ENCODE assay signal across 8 mouse cellular contexts in genomic region chr4:108578840-108579742, GRCm38 (mm10). TPM values are rescaled to one million over a fixed set of nuclear protein-coding genes. Genes with fewer than 3 reads are reported as not detected.
A peak's percentile ranks its signal among the peaks of the same experiment; 100 is the strongest.
DNase-seq lines count a peak whose midpoint lies in the region; ATAC-seq and TF ChIP-seq lines count a peak whose summit lies in the region.

Gene Prpf38a, minus strand, starts transcription at chr4:108579336.
Gene Orc1, plus strand, starts transcription at chr4:108579423.

- H3K9me3 ChIP-seq in G1E (replicated peaks), result no peaks in the 10 kb centered on the region
- no peaks in the 10 kb centered on the region for H3K9me3 ChIP-seq in forebrain, embryonic 16.5 days (ENCODE audit: control insufficient read depth, low read length)
- H3K9me3 ChIP-seq in lung, embryonic 14.5 days (ENCODE audit: low read depth, low read length), result no peaks in the 10 kb centered on the region

- H3K4me3 ChIP-seq in G1E (ENCODE audit: low read depth, low read length), result peak within 1 kb of the TSS; percentile 96
- peak within 1 kb of the TSS; percentile 72 for H3K4me3 ChIP-seq in forebrain, embryonic 16.5 days (replicated peaks; ENCODE audit: low read length)
- H3K4me3 ChIP-seq in layer of hippocampus, adult 2 months, result peak within 1 kb of the TSS; percentile 100
- H3K4me3 ChIP-seq in lung, embryonic 14.5 days (ENCODE audit: low read depth, low read length), result peak within 1 kb of the TSS; percentile 82
- peak within 1 kb of the TSS; percentile 85 for H3K4me3 ChIP-seq in olfactory bulb, adult 2 months (ENCODE audit: insufficient read depth, low read depth, low read length)
- H3K4me3 ChIP-seq in thymus, adult 2 months (ENCODE audit: control insufficient read depth, insufficient read depth, low read length), result peak within 1 kb of the TSS; percentile 58

- peak within 1 kb of the TSS; percentile 62 for H3K9ac ChIP-seq in forebrain, embryonic 16.5 days (replicated peaks; ENCODE audit: low read depth, low read length)
- H3K9ac ChIP-seq in lung, embryonic 14.5 days, result peak within 1 kb of the TSS; percentile 74

- intact Hi-C loops in heart, postnatal 36 days (cut with DNase I), result loop anchor here (2.0 to 5.0 kb wide), 2 partner anchors 42 to 242 kb away; no protein-coding TSS in a partner anchor

- DNase-seq in G1E (ENCODE audit: low spot score), result peak; percentile 87
- DNase-seq in cerebellum, adult 18-20 months, result peak; percentile 97 to 98
- peak; percentile 96 to 98 for DNase-seq in heart, postnatal 36 days
- peak; percentile 98 for DNase-seq in layer of hippocampus, adult 2 months (ENCODE audit: low spot score in 2 of 2)
- peak; percentile 100 for DNase-seq in lung, embryonic 14.5 days
- DNase-seq in thymus, adult 2 months, result peak; percentile 97

- H3K36me3 ChIP-seq in G1E (replicated peaks), result peaks cover 35% of the 10 kb centered on the region
- peaks cover 4% of the 10 kb centered on the region; the same call in 1 of the 2 replicates for H3K36me3 ChIP-seq in forebrain, embryonic 16.5 days (ENCODE audit: control insufficient read depth, insufficient read depth)
- peaks cover 25% of the 10 kb centered on the region for H3K36me3 ChIP-seq in lung, embryonic 14.5 days (ENCODE audit: insufficient read depth)
- peaks cover 11% of the 10 kb centered on the region; the same call in 1 of the 2 replicates for H3K36me3 ChIP-seq in thymus, adult 2 months (ENCODE audit: control insufficient read depth, insufficient read depth, low read length)

- WGBS in forebrain, embryonic 16.5 days, result under 1% methylated on average over 64 of the region's 64 CpGs
- under 1% methylated on average over 63 of the region's 64 CpGs for WGBS in lung, embryonic 14.5 days
- WGBS in olfactory bulb, adult 2 months, result under 1% methylated on average over 64 of the region's 64 CpGs
- under 1% methylated on average over 64 of the region's 64 CpGs for WGBS in thymus, adult 2 months

- H3K27ac ChIP-seq in forebrain, embryonic 16.5 days (ENCODE audit: low read length), result peak within 1 kb of the TSS; percentile 69
- peak within 1 kb of the TSS; percentile 88 for H3K27ac ChIP-seq in layer of hippocampus, adult 2 months
- H3K27ac ChIP-seq in lung, embryonic 14.5 days (ENCODE audit: low read depth), result peak within 1 kb of the TSS; percentile 86
- H3K27ac ChIP-seq in olfactory bulb, adult 2 months (ENCODE audit: insufficient read depth, low read depth, low read length), result peak within 1 kb of the TSS; percentile 64; the same call in 1 of the 2 replicates
- H3K27ac ChIP-seq in thymus, adult 2 months (ENCODE audit: control insufficient read depth, insufficient read depth, low read length), result peak within 1 kb of the TSS; percentile 62

- peaks cover 22% of the 10 kb centered on the region for H3K4me1 ChIP-seq in G1E (ENCODE audit: insufficient read depth, low read depth, low read length)
- peaks cover 20% of the 10 kb centered on the region for H3K4me1 ChIP-seq in forebrain, embryonic 16.5 days (replicated peaks; ENCODE audit: control insufficient read depth, insufficient read depth, low read length)
- peaks cover 5% of the 10 kb centered on the region; the same call in 1 of the 2 replicates for H3K4me1 ChIP-seq in lung, embryonic 14.5 days (ENCODE audit: insufficient read depth)
- H3K4me1 ChIP-seq in olfactory bulb, adult 2 months (ENCODE audit: control insufficient read depth, insufficient read depth, low read length), result peaks cover 12% of the 10 kb centered on the region
- peaks cover 10% of the 10 kb centered on the region for H3K4me1 ChIP-seq in thymus, adult 2 months (replicated peaks; ENCODE audit: control insufficient read depth, insufficient read depth, low read length)

- H3K4me2 ChIP-seq in forebrain, embryonic 16.5 days (ENCODE audit: low read length), result peak within 1 kb of the TSS; percentile 96
- peak within 1 kb of the TSS; percentile 81 for H3K4me2 ChIP-seq in lung, embryonic 14.5 days

- no peaks in the 10 kb centered on the region for H3K27me3 ChIP-seq in G1E (ENCODE audit: insufficient read depth, low read length)
- H3K27me3 ChIP-seq in forebrain, embryonic 16.5 days (replicated peaks; ENCODE audit: control insufficient read depth, insufficient read depth, low read length), result no peaks in the 10 kb centered on the region
- no peaks in the 10 kb centered on the region for H3K27me3 ChIP-seq in lung, embryonic 14.5 days (ENCODE audit: insufficient read depth, low read length)
- H3K27me3 ChIP-seq in thymus, adult 2 months (ENCODE audit: control insufficient read depth, insufficient read depth, low read length), result no peaks in the 10 kb centered on the region

- ATAC-seq in G1E (ENCODE audit: extremely low read depth, insufficient number of reproducible peaks, low FRiP score, poor library complexity, severe bottlenecking), result peak; percentile 96
- ATAC-seq in forebrain, embryonic 16.5 days, result peak; percentile 99
- peak; percentile 99 for ATAC-seq in lung, embryonic 14.5 days (ENCODE audit: insufficient read depth)

- TF ChIP-seq POLR2A in olfactory bulb, adult 2 months (IDR thresholded peaks at IDR 0.05; ENCODE audit: insufficient read depth, low read depth, low read length), result peak; percentile 46; the same call in 1 of the 2 replicates
- TF ChIP-seq POLR2A in thymus, adult 2 months (IDR thresholded peaks at IDR 0.05; ENCODE audit: control insufficient read depth, extremely low read depth, insufficient read depth, low read length, poor library complexity), result peak; percentile 60

- no peak for TF ChIP-seq CTCF in G1E (IDR thresholded peaks at IDR 0.05; ENCODE audit: low read depth, low read length)
- no peak for TF ChIP-seq CTCF in layer of hippocampus, adult 2 months (conservative IDR thresholded peaks at IDR 0.05)
- TF ChIP-seq CTCF in lung, embryonic 14.5 days (IDR thresholded peaks at IDR 0.05; ENCODE audit: low read depth), result no peak
- no peak for TF ChIP-seq CTCF in olfactory bulb, adult 2 months (IDR thresholded peaks at IDR 0.05; ENCODE audit: insufficient read depth, low read depth, low read length)
- TF ChIP-seq CTCF in thymus, adult 2 months (IDR thresholded peaks at IDR 0.05; ENCODE audit: borderline replicate concordance, control insufficient read depth, extremely low read depth, insufficient read depth, low read length, poor library complexity), result no peak

RNA-seq across cellular contexts. Expression of gene Prpf38a, which starts in this region (rescaled TPM):
- total RNA-seq in G1E (2014; fragmentation: Nextera tagmentation) (49.0 and 61.0 TPM in 2 replicates), G1E (2017) (123 and 134 TPM in 2 replicates)
- 3.6 and 5.1 TPM in 2 replicates for polyA plus RNA-seq in G1E (2012)
- 90.6 and 97.2 TPM in 2 replicates for polyA plus RNA-seq in forebrain, embryonic 16.5 days (2015; fragmentation: Nextera tagmentation; extraction: Ambion mirVana)
- 10 to 100 TPM; 15.3 to 18.4 TPM for total RNA-seq in heart, postnatal 36 days (2021)
- total RNA-seq in layer of hippocampus, adult 2 months (2021), result 10 to 100 TPM; 28.0 to 28.8 TPM
- polyA plus RNA-seq in lung, embryonic 14.5 days (2014; fragmentation: Nextera tagmentation; extraction: Ambion mirVana), result 92.0 and 96.2 TPM in 2 replicates
- polyA plus RNA-seq in olfactory bulb, adult 2 months (2012; ENCODE audit: insufficient read depth, insufficient read length, low replicate concordance, missing spikeins), result not detected in 2 replicates
- polyA plus RNA-seq in thymus, adult 2 months (2012; rRNA removed), result 7.2 and 8.0 TPM in 2 replicates

RNA-seq across cellular contexts. Expression of gene Orc1, which starts in this region (rescaled TPM):
- total RNA-seq in G1E (2014; fragmentation: Nextera tagmentation) (24.0 and 26.7 TPM in 2 replicates), G1E (2017) (21.3 and 22.9 TPM in 2 replicates)
- 24.3 and 24.7 TPM in 2 replicates for polyA plus RNA-seq in G1E (2012)
- 2.4 and 3.9 TPM in 2 replicates for polyA plus RNA-seq in forebrain, embryonic 16.5 days (2015; fragmentation: Nextera tagmentation; extraction: Ambion mirVana)
- total RNA-seq in heart, postnatal 36 days (2021), result under 1 TPM in 1 of 2 experiments, not detected in 1; 0.19 TPM
- total RNA-seq in layer of hippocampus, adult 2 months (2021), result under 1 TPM in 1 of 2 experiments, not detected in 1; 0.15 TPM
- polyA plus RNA-seq in lung, embryonic 14.5 days (2014; fragmentation: Nextera tagmentation; extraction: Ambion mirVana), result 14.3 and 15.7 TPM in 2 replicates
- polyA plus RNA-seq in olfactory bulb, adult 2 months (2012; ENCODE audit: insufficient read depth, insufficient read length, low replicate concordance, missing spikeins), result not detected in 2 replicates
- 3.8 and 5.1 TPM in 2 replicates for polyA plus RNA-seq in thymus, adult 2 months (2012; rRNA removed)

Comparison
In these comparisons a context has a peak if more than half of its experiments do, and no peak if none do; other contexts are left out.
1. Peak in every context shown above with its lines: DNase-seq, ATAC-seq, H3K4me3 ChIP-seq and H3K27ac ChIP-seq.
2. RNA of gene Orc1 (total RNA-seq): 21.3 to 26.7 TPM in G1E; 0.19 TPM in heart, postnatal 36 days and 0.15 TPM in layer of hippocampus, adult 2 months; every median in the first group is over 10 times any median in the second.